Mouse (Mus musculus) fibroblast of lung, adult 2 months (primary cell): ENCODE measurements around the gene Aldh3b1.

Source experiments
- DNase-seq: peaks from one replicate; pipeline ENCODE4 v3.0.0-alpha.2; 2011; ENCODE audit warnings: low read depth

Aldh3b1 gene

GRCm38 (mm10) chr19:3942986-3943735 lies 13.6 kb upstream of the Aldh3b1 start:
- DNase-seq = no peak

- DNase-seq = no peak
These were observed 12.7 kb upstream of the Aldh3b1 start for GRCm38 (mm10) chr19:3942315-3942714.

- peak; percentile 20 for DNase-seq
These were observed 6.6 kb upstream of the Aldh3b1 start for GRCm38 (mm10) chr19:3935896-3936850.

GRCm38 (mm10) chr19:3935032-3935895 lies 5.7 kb upstream of the Aldh3b1 start, which contains the start of gene Unc93b1:
Gene Unc93b1 (plus strand): TSS chr19:3935186.
- DNase-seq = peak; percentile 34

GRCm38 (mm10) chr19:3931716-3932115 lies 2.1 kb upstream of the Aldh3b1 start:
- DNase-seq = no peak

- DNase-seq = no peak
These were observed 852 bp upstream of the Aldh3b1 start for GRCm38 (mm10) chr19:3930262-3931057.

- no peak for DNase-seq
These were observed 829 bp downstream of the Aldh3b1 start for GRCm38 (mm10) chr19:3928779-3929178.

- DNase-seq = no peak
These were observed 1.6 kb downstream of the Aldh3b1 start for GRCm38 (mm10) chr19:3927989-3928388.

- no peak for DNase-seq
These were observed 2.9 kb downstream of the Aldh3b1 start for GRCm38 (mm10) chr19:3926685-3927084.

GRCm38 (mm10) chr19:3926279-3926678 lies 3.3 kb downstream of the Aldh3b1 start:
- DNase-seq = peak; percentile 45

GRCm38 (mm10) chr19:3925859-3926258 lies 3.7 kb downstream of the Aldh3b1 start:
- no peak for DNase-seq

- DNase-seq = no peak
These were observed 4.7 kb downstream of the Aldh3b1 start for GRCm38 (mm10) chr19:3924868-3925267.

- DNase-seq = no peak
These were observed 5.4 kb downstream of the Aldh3b1 start for GRCm38 (mm10) chr19:3924190-3924589.

- no peak for DNase-seq
These were observed 6.0 kb downstream of the Aldh3b1 start for GRCm38 (mm10) chr19:3923586-3923985.

GRCm38 (mm10) chr19:3922661-3923371 lies 6.8 kb downstream of the Aldh3b1 start:
- no peak for DNase-seq

GRCm38 (mm10) chr19:3919928-3920327 lies 9.7 kb downstream of the Aldh3b1 start:
- DNase-seq = no peak

GRCm38 (mm10) chr19:3916727-3917126 lies 12.9 kb downstream of the Aldh3b1 start:
- DNase-seq = no peak

- DNase-seq = no peak
These were observed 15.1 kb downstream of the Aldh3b1 start for GRCm38 (mm10) chr19:3914535-3914934.

- DNase-seq = no peak
These were observed 15.9 kb downstream of the Aldh3b1 start for GRCm38 (mm10) chr19:3913692-3914091.
